Comparison of ENCODE assay signal across 9 mouse cellular contexts in the genomic region with DNA sequence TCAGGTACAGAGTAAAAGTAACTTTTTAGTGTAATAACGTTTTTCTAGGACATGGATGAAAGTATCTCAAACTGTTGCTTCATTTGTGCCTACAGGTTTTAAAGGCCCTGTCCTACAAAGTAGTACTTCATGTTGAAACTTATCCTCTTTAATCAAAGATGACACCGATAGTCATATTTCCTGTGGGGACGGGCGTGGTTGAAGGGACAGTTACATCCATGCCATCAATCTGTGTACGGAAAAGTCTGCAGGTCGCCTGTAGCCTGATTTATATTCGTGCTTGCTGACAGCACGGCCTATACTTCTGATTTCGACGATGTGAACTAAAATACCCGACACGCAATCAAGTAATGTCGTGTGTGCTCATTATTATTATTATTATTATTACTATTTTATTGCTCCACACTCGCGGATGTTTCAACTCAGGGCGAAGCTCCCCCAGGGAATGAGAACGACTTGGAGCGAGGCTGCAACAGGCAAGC. TPM values are rescaled to one million over a fixed set of nuclear protein-coding genes. Genes with fewer than 3 reads are reported as not detected.
A peak's percentile ranks its signal among the peaks of the same experiment; 100 is the strongest.
DNase-seq lines count a peak whose midpoint lies in the region; ATAC-seq and TF ChIP-seq lines count a peak whose summit lies in the region.
"Had no signal": no experiment of that assay in that cellular context is flagged by ENCODE, and none has a peak within 500 bp of the region (broad histone marks: within the 10 kb centered on the region; RNA-seq: fewer than 3 reads in every experiment).

No protein-coding gene starts in this region.

- TF ChIP-seq POLR2A in myocyte (IDR thresholded peaks at IDR 0.05; ENCODE audit: insufficient read length, low read depth) = no peak

- H3K4me1 ChIP-seq in forebrain, embryonic 11.5 days (replicated peaks; ENCODE audit: control insufficient read depth, insufficient read depth, low read length) = peaks cover 3% of the 10 kb centered on the region; the same call in 1 of the 2 replicates

- under 1% methylated on average over 18 of the region's 18 CpGs for WGBS in forebrain, embryonic 11.5 days

- H3K9me3 ChIP-seq in forebrain, embryonic 11.5 days (ENCODE audit: control insufficient read depth, low read length) = no peaks in the 10 kb centered on the region

- H3K27me3 ChIP-seq in forebrain, embryonic 11.5 days (ENCODE audit: control insufficient read depth, insufficient read depth, low read length) = peaks cover 4% of the 10 kb centered on the region; the same call in 1 of the 2 replicates
- no peaks in the 10 kb centered on the region for H3K27me3 ChIP-seq in myocyte (ENCODE audit: control insufficient read depth, insufficient read depth, insufficient read length)
- H3K27me3 ChIP-seq: CH12.LX had no signal

- DNase-seq in adrenal gland, adult 8-10 months = peak; percentile 18
- DNase-seq in adrenal gland, postnatal 4 days (ENCODE audit: low spot score in 2 of 2) = no peak
- DNase-seq in A20 (ENCODE audit: low read depth, low spot score) = peak; percentile 75
- DNase-seq in forebrain, embryonic 11.5 days (ENCODE audit: low spot score) = no peak
- DNase-seq in kidney, postnatal 36 days = peak; percentile 29 to 35
- no peak for DNase-seq in ovary, postnatal 10 days (ENCODE audit: low spot score)
- no peak for DNase-seq in gastrocnemius, adult 8-10 months (ENCODE audit: low spot score in 2 of 2)

- peak overlapping the region; percentile 78 for H3K4me3 ChIP-seq in forebrain, embryonic 11.5 days (ENCODE audit: low read depth, low read length)
- peak overlapping the region; percentile 67 for H3K4me3 ChIP-seq in myocyte

- peak overlapping the region; percentile 90 for H3K9ac ChIP-seq in forebrain, embryonic 11.5 days (ENCODE audit: low read length)

- H3K36me3 ChIP-seq in forebrain, embryonic 11.5 days (ENCODE audit: control insufficient read depth, insufficient read depth, low read length) = no peaks in the 10 kb centered on the region
- no peaks in the 10 kb centered on the region for H3K36me3 ChIP-seq in myocyte (ENCODE audit: control insufficient read depth, insufficient read depth)

- peaks cover 52% of the 10 kb centered on the region for H3K79me2 ChIP-seq in myocyte (ENCODE audit: control insufficient read depth, insufficient read depth)

- H3K4me2 ChIP-seq in forebrain, embryonic 11.5 days (ENCODE audit: low read depth, low read length, severe bottlenecking) = peak overlapping the region; percentile 74
- peak overlapping the region; percentile 93 for H3K4me2 ChIP-seq in myocyte (ENCODE audit: low read depth)

- ATAC-seq in forebrain, embryonic 11.5 days (replicated peaks; ENCODE audit: low FRiP score) = no peak

- peak overlapping the region; percentile 72 for H3ac ChIP-seq in myocyte (ENCODE audit: control insufficient read depth, insufficient read length)

- peak overlapping the region; percentile 85; the same call in 1 of the 2 replicates for H3K27ac ChIP-seq in forebrain, embryonic 11.5 days (ENCODE audit: low read depth, low read length)

TF ChIP-seq in myocyte, 11 proteins besides CTCF, POLR2A, EP300 and RAD21:
- TF ChIP-seq E2F4 (IDR thresholded peaks at IDR 0.05; ENCODE audit: insufficient read depth) (no peak), SRF (IDR thresholded peaks at IDR 0.05; ENCODE audit: control insufficient read depth, insufficient read length, low read depth) (no peak), MAX (IDR thresholded peaks at IDR 0.05; ENCODE audit: low read depth) (no peak), POLR2AphosphoS2 (IDR thresholded peaks at IDR 0.05; ENCODE audit: insufficient read length, low read depth) (no peak), TCF12 (IDR thresholded peaks at IDR 0.05; ENCODE audit: insufficient read depth, poor library complexity, severe bottlenecking) (no peak), MYOD1 (IDR thresholded peaks at IDR 0.05; ENCODE audit: control insufficient read depth in 1 of 3, insufficient read length in 2 of 3, low read depth in 2 of 3) (no peak), MYOG (IDR thresholded peaks at IDR 0.05; ENCODE audit: control insufficient read depth in 1 of 3, insufficient read depth in 1 of 3, insufficient read length in 2 of 3, low read depth in 2 of 3) (no peak), TCF3 (IDR thresholded peaks at IDR 0.05; ENCODE audit: insufficient read length, low read depth) (no peak)

RNA-seq across cellular contexts. Expression of a gene that starts 0.8 kb away (rescaled TPM):
- total RNA-seq in adrenal gland, adult 8-10 months (2022) = 10 to 100 TPM; 26.2 to 34.8 (median 30.1) TPM
- total RNA-seq in adrenal gland, postnatal 4 days (2021) = 10 to 100 TPM; 48.7 to 49.5 TPM
- polyA plus RNA-seq in forebrain, embryonic 11.5 days (2014; fragmentation: Nextera tagmentation; extraction: Ambion mirVana) = 55.5 and 60.5 TPM in 2 replicates
- 11.4 TPM for polyA plus RNA-seq in myocyte (2012; fragmentation: generic; extraction: Trizol)
- total RNA-seq in gastrocnemius, adult 8-10 months (2022) = 10 to 100 TPM in 1 of 4 experiments, 1 to 10 TPM in 3; 7.8 to 11.2 (median 9.0) TPM
- total RNA-seq: CH12.LX had no signal

RNA-seq across cellular contexts. Expression of a gene that starts 31.9 kb away (rescaled TPM):
- total RNA-seq in adrenal gland, adult 8-10 months (2022) = 1 to 10 TPM; 6.3 to 9.1 (median 7.2) TPM
- total RNA-seq in adrenal gland, postnatal 4 days (2021) = 10 to 100 TPM; 10.5 to 20.1 TPM
- 6.7 and 7.6 TPM in 2 replicates for polyA plus RNA-seq in forebrain, embryonic 11.5 days (2014; fragmentation: Nextera tagmentation; extraction: Ambion mirVana)
- polyA plus RNA-seq in myocyte (2012; fragmentation: generic; extraction: Trizol) = 1.1 TPM
- 1 to 10 TPM; 1.1 to 2.8 (median 1.7) TPM for total RNA-seq in gastrocnemius, adult 8-10 months (2022)
- total RNA-seq: CH12.LX had no signal

Comparison
In these comparisons a context has a peak if more than half of its experiments do, and no peak if none do; other contexts are left out.
1. DNase-seq: peak in adrenal gland, adult 8-10 months (single experiment), A20 (single experiment) and kidney, postnatal 36 days (2 of 2); none in adrenal gland, postnatal 4 days (0 of 2), forebrain, embryonic 11.5 days (single experiment), ovary, postnatal 10 days (single experiment) and gastrocnemius, adult 8-10 months (0 of 2).